Mouse (Mus musculus) stomach, embryonic 16.5 days (tissue): ENCODE data around the gene Tulp3. TPM values are rescaled to one million over a fixed set of nuclear protein-coding genes. Genes with fewer than 3 reads are reported as not detected.
"Not testable (repeated sequence)": the region's sequence is repeated elsewhere in the genome, so short reads cannot be mapped to it uniquely, and the experiment has no call there.

Experiments used
- ATAC-seq: fragments of 200-750 bp; cut with Nextera tagmentation; 2 replicates; pipeline ENCODE4 v1.8.0; 2017; ENCODE audit warnings: moderate number of reproducible peaks, moderate TSS enrichment; ENCODE audit not compliant: insufficient read depth, low FRiP score
- H3K27ac ChIP-seq: fragments of 300-500 bp; sonication (generic); 2 replicates; pipeline ENCODE4 v1.5.1; 2014; ENCODE audit warnings: low read length
- H3K27me3 ChIP-seq: fragments of 300-500 bp; sonication (generic); 2 replicates; pipeline ENCODE4 v1.6.1; 2014; ENCODE audit warnings: low read length, control low read depth, mixed read lengths; ENCODE audit not compliant: control insufficient read depth, insufficient read depth
- H3K36me3 ChIP-seq: fragments of 300-500 bp; sonication (generic); 2 replicates; pipeline ENCODE4 v1.6.1; 2014; ENCODE audit warnings: low read length; ENCODE audit not compliant: control insufficient read depth, insufficient read depth
- H3K4me1 ChIP-seq: fragments of 300-500 bp; sonication (generic); 2 replicates; pipeline ENCODE4 v1.6.1; 2014; ENCODE audit warnings: low read length, control low read depth, mixed read lengths; ENCODE audit not compliant: control insufficient read depth, insufficient read depth
- H3K4me2 ChIP-seq: fragments of 300-500 bp; sonication (generic); 2 replicates; pipeline ENCODE4 v1.6.1; 2014; ENCODE audit warnings: low read depth, low read length, mixed read lengths
- H3K4me3 ChIP-seq: fragments of 300-500 bp; sonication (generic); replicated peaks from 2 replicates; pipeline ENCODE4 v1.5.1; 2014; ENCODE audit warnings: mild to moderate bottlenecking, low read length
- H3K9ac ChIP-seq: fragments of 300-500 bp; sonication (generic); 2 replicates; pipeline ENCODE4 v1.6.1; 2014; ENCODE audit warnings: low read length
- H3K9me3 ChIP-seq: fragments of 300-500 bp; sonication (generic); replicated peaks from 2 replicates; pipeline ENCODE4 v1.6.1; 2016; ENCODE audit warnings: low read length, control low read depth; ENCODE audit not compliant: control insufficient read depth
- WGBS: fragments of 180-500 bp; shearing (Covaris S2); extraction: QIAGEN DNeasy Blood & Tissue Kit; methylation state at CpG from one replicate; pipeline ENCODE4 v1.1.7; 2014; 5-methylcytosine and 5-hydroxymethylcytosine counted together
- polyA plus RNA-seq: library from polyadenylated mRNA; unstranded; fragments of >200 nt; fragmentation: Nextera tagmentation; extraction: Ambion mirVana; gene quantifications from 2 replicates; pipeline ENCODE4 v1.2.1, GENCODE M21; 2015

The Tulp3 gene
- polyA plus RNA-seq, 1 experiment from 2014 or later, result 13.8 TPM

GRCm38 (mm10) chr6:128383752-128384151 lies 28.1 kb upstream of the Tulp3 start:
- H3K4me1 ChIP-seq, result no peaks in the 10 kb centered on the region
- no peak overlapping the region for H3K27ac ChIP-seq
- ATAC-seq, result no peak
- WGBS, result 77% methylated on average over 7 of the region's 7 CpGs
- H3K9me3 ChIP-seq, result no peaks in the 10 kb centered on the region
- no peaks in the 10 kb centered on the region for H3K36me3 ChIP-seq
- no peak overlapping the region for H3K9ac ChIP-seq
- no peak overlapping the region for H3K4me2 ChIP-seq
- H3K27me3 ChIP-seq, result no peaks in the 10 kb centered on the region
- H3K4me3 ChIP-seq, result no peak overlapping the region

- WGBS, result 67% methylated on average over 3 of the region's 3 CpGs
- Histone ChIP-seq H3K9me3 (no peaks in the 10 kb centered on the region), H3K9ac (no peak overlapping the region), H3K36me3 (no peaks in the 10 kb centered on the region), H3K4me3 (no peak overlapping the region), H3K27me3 (no peaks in the 10 kb centered on the region), H3K27ac (no peak overlapping the region), H3K4me2 (no peak overlapping the region), H3K4me1 (no peaks in the 10 kb centered on the region)
- ATAC-seq, result no peak
Observed at GRCm38 (mm10) chr6:128381254-128381653, 25.6 kb upstream of the Tulp3 start.

GRCm38 (mm10) chr6:128380594-128381167 lies 25.0 kb upstream of the Tulp3 start:
- H3K36me3 ChIP-seq, H3K4me3 ChIP-seq, ATAC-seq, H3K4me1 ChIP-seq, H3K9ac ChIP-seq, H3K9me3 ChIP-seq, H3K4me2 ChIP-seq, H3K27me3 ChIP-seq, H3K27ac ChIP-seq: not testable (repeated sequence)
- WGBS, result 57% methylated on average over 1 of the region's 1 CpGs

GRCm38 (mm10) chr6:128379636-128380035 lies 24.0 kb upstream of the Tulp3 start:
- no peak overlapping the region for H3K4me2 ChIP-seq
- H3K4me1 ChIP-seq, result no peaks in the 10 kb centered on the region
- no peaks in the 10 kb centered on the region for H3K27me3 ChIP-seq
- no peak overlapping the region for H3K27ac ChIP-seq
- H3K4me3 ChIP-seq, result no peak overlapping the region
- no peak overlapping the region for H3K9ac ChIP-seq
- H3K9me3 ChIP-seq, result no peaks in the 10 kb centered on the region
- no peaks in the 10 kb centered on the region for H3K36me3 ChIP-seq
- 82% methylated on average over 16 of the region's 16 CpGs for WGBS
- ATAC-seq, result no peak

GRCm38 (mm10) chr6:128376371-128377085 lies 20.9 kb upstream of the Tulp3 start:
- ATAC-seq, result no peak
- WGBS, result 81% methylated on average over 17 of the region's 17 CpGs
- H3K27me3 ChIP-seq, result no peaks in the 10 kb centered on the region
- H3K4me2 ChIP-seq, result no peak overlapping the region
- H3K4me3 ChIP-seq, result no peak overlapping the region
- H3K36me3 ChIP-seq, result peaks cover 7% of the 10 kb centered on the region
- H3K9ac ChIP-seq, result no peak overlapping the region
- no peaks in the 10 kb centered on the region for H3K9me3 ChIP-seq
- H3K4me1 ChIP-seq, result no peaks in the 10 kb centered on the region
- H3K27ac ChIP-seq, result peak overlapping the region; percentile 71; the same call in 1 of the 2 replicates

- H3K9me3 ChIP-seq, result no peaks in the 10 kb centered on the region
- H3K4me2 ChIP-seq, result no peak within 1 kb of the TSS
- H3K27me3 ChIP-seq, result no peaks in the 10 kb centered on the region
- WGBS, result 58% methylated on average over 6 of the region's 6 CpGs
- H3K27ac ChIP-seq, result peak within 1 kb of the TSS; percentile 71
- H3K36me3 ChIP-seq, result peaks cover 11% of the 10 kb centered on the region
- ATAC-seq, result peak; percentile 56
- H3K4me3 ChIP-seq, result no peak within 1 kb of the TSS
- H3K4me1 ChIP-seq, result no peaks in the 10 kb centered on the region
- H3K9ac ChIP-seq, result no peak within 1 kb of the TSS
Observed at GRCm38 (mm10) chr6:128375192-128375591, 19.5 kb upstream of the Tulp3 start, which contains the start of the genes Tex52 and Gm44596. TSS of gene Tex52 (plus strand) at chr6:128375456. TSS of gene Gm44596 (plus strand) at chr6:128375503.

GRCm38 (mm10) chr6:128370040-128370439 lies 14.4 kb upstream of the Tulp3 start:
- no peaks in the 10 kb centered on the region for H3K27me3 ChIP-seq
- no peak overlapping the region for H3K4me2 ChIP-seq
- no peak overlapping the region for H3K4me3 ChIP-seq
- peaks cover 21% of the 10 kb centered on the region for H3K36me3 ChIP-seq
- H3K9ac ChIP-seq, result no peak overlapping the region
- no peak overlapping the region for H3K27ac ChIP-seq
- H3K9me3 ChIP-seq, result no peaks in the 10 kb centered on the region
- no peak for ATAC-seq
- 91% methylated on average over 5 of the region's 5 CpGs for WGBS
- H3K4me1 ChIP-seq, result peaks cover 3% of the 10 kb centered on the region; the same call in 1 of the 2 replicates

- Histone ChIP-seq H3K36me3 (peaks cover 14% of the 10 kb centered on the region; the same call in 1 of the 2 replicates), H3K4me2 (no peak overlapping the region), H3K9ac (no peak overlapping the region), H3K27ac (no peak overlapping the region), H3K27me3 (no peaks in the 10 kb centered on the region), H3K9me3 (no peaks in the 10 kb centered on the region), H3K4me1 (peaks cover 13% of the 10 kb centered on the region), H3K4me3 (no peak overlapping the region)
- ATAC-seq, result no peak
- WGBS, result 94% methylated on average over 5 of the region's 5 CpGs
Observed at GRCm38 (mm10) chr6:128366466-128366865, 10.8 kb upstream of the Tulp3 start.

GRCm38 (mm10) chr6:128364721-128365120 lies 9.1 kb upstream of the Tulp3 start:
- no peaks in the 10 kb centered on the region for H3K9me3 ChIP-seq
- whole genome bisulfite sequencing, result 60% methylated on average over 6 of the region's 6 CpGs
- H3K4me1 ChIP-seq, result peaks cover 22% of the 10 kb centered on the region
- H3K9ac ChIP-seq, result no peak overlapping the region
- ATAC-seq, result no peak
- H3K36me3 ChIP-seq, result 0 out of 2 replicates have a peak, but pooled peaks cover 10% of the 10 kb centered on the region
- H3K27ac ChIP-seq, result no peak overlapping the region
- no peaks in the 10 kb centered on the region for H3K27me3 ChIP-seq
- peak overlapping the region; percentile 14; the same call in 1 of the 2 replicates for H3K4me2 ChIP-seq
- no peak overlapping the region for H3K4me3 ChIP-seq
